Mouse (Mus musculus): Measurements from ENCODE around the gene Akr1a1.

The Akr1a1 gene

DNA sequence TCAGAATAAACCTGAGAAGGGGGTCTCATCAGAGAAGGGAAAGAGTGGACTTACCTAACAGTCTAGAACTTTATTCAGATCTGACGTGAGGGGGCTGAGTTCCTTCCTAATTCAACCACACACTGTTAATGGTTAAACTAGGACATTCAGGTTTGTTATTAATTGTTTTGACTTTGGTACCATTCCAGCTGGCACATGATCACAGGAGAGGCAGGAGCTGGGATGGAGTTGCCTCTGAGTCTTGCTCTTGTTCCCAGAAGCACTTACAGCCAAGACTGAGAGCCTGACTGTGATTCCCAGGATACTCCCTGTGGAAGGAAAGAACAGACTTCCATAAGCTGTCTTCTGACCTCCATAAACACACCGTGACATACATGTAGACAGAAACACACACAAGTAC is 8.0 kb upstream of the Akr1a1 start:
- no peak for DNase-seq (ENCODE audit: low spot score)

DNA sequence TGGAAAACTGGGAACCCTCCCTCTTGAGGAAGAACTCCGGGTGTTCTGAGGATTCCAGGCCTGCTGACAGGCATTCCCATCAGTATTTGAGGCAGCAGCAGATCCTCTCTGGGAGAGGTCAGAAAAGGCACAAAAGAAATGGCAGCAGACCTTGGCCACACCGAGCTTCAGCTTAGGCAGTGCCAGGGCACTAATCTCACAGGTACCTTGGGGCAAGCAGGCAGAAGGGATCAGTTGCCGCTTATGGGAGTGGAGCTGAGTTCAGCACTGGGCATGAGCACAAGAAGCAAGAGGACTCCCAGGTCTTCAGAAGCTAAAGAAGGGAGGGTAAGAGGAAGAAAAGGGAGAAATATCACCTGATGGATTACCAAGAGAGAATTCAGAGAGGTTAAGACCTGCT is 6.5 kb upstream of the Akr1a1 start:
- DNase-seq (ENCODE audit: low spot score): no peak

DNA sequence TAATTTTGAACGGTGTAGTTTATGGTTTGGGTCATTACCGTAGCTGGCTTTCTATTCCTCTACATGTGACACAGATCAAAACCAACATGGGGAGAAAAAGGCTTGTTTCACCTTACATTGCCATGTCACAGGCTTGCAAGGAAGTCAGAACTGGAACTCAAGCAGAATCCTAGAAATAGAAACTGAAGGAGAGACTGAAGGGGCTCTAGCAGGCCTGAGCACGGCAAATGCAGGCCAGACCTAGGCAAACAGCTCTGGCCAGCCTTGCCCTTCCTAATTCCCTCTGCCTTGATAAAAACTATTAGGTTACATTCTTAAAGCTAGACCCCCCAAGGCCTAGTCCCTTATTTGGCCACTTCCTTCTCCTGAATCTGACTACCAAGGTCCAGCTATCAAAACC is 4.2 kb upstream of the Akr1a1 start:
- no peak for DNase-seq (ENCODE audit: low spot score)

DNA sequence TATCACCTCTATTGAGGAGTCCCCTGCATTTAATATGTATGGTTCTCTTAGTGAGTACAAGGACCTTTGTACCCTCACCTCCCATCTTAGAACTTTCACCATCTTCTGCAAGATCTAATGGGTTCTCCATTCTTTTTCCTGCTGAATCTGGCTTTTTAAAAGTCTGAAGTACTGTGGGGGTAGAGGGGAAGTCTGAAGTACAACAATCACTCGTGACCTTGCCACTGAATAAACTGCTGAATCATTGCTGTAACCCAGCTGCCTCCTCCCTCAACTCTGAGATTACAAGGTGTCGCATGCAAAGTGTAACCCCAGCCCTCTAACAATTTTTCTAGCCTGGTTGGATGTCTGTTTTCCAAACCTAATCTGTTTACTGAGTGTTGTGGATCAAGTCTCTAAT is 3.6 kb upstream of the Akr1a1 start:
- no peak for DNase-seq (ENCODE audit: low spot score)

DNA sequence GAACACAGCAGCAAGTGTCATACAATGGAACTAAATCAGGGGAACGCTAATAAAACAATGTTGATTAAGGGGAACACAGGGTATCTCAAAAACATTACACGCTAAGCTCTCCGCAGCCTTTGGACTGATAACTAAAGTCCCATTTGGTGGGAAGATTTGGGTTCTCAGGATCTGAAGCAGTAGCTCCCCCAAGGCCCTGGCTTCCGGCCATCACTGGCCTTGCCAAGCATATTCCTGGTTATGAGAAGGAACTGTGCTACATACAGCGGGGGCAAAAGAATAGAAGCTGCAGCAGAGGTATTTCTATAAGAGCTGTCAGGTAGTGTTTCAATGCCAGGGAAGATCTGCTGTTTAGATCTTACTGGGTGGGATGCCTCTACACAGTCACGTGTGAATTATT is 1.7 kb upstream of the Akr1a1 start:
- DNase-seq (ENCODE audit: low spot score): no peak

DNA sequence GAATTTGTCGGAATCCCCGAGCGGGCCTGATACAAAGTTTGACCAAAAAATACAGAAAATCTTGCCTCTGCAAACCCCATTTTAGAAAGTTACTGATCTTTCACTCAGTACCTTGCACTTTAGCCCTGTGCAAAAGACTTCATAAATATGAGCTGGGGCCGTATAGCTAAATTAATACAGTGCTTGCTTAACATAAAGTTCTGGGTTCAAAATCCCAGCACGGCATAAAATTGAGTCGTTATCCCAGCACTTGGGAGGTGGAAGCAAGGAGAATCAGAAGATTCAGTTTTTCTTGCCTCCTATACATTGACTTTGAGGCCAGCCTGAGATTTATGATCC is 286 bp upstream of the Akr1a1 start:
- DNase-seq (ENCODE audit: low spot score): no peak

DNA sequence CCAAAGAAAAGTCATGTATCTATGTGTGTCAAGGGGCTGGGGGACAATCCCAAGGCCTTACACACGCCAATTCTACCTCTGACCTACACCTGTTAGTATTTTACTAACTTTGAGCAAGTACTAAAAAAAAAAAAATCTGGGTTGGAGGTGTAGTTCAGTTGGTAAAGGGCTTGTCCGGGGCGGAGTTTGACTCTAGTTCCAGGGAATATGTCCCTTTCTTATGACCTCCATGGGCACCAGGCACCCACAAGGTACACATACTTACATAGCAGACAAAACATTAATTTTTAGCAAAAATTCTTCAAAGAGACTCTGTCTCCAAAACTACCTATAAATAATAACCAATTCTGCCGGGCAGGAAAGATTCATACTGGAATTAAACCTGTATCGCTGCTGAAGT is 1.1 kb downstream of the Akr1a1 start:
- DNase-seq (ENCODE audit: low spot score): no peak

DNA sequence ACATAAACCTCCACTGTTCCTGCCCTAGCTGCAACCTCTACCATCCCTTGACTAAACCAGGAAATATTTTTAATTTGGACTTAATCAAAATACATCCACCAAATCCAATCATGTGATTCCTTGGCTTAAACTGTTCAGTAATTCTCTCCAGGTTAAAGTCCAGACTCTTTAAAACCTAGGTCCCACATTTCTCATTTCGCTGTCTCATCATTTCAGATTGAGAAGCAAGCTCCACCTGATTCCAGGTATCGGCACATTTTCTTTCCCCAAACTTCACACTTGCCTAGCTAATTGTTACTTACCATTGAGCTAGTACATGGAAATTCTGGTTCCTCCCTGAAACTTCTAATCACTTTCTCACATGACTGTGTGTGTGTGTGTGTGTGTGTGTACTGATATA is 2.1 kb downstream of the Akr1a1 start:
- no peak for DNase-seq (ENCODE audit: low spot score)

DNA sequence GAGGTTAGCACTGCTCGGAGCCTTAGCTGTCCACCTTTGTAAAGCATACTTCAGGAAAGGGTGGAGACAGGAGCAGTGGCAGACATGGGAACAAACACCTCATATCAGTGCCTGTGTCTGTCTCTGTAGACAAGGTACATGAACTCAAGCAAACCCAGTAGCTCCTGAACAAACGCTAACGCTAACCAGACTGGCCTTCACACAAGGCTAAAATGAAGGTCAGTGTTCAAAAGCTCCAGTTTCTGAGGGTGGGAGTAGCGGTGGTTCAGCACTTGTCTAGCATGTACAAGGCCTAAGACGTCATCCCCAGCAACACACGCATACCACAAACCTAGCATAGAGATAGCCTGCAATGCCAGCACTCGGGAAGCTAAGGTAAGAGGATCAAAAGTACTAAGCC is 5.9 kb downstream of the Akr1a1 start:
- no peak for DNase-seq (ENCODE audit: low spot score)

DNA sequence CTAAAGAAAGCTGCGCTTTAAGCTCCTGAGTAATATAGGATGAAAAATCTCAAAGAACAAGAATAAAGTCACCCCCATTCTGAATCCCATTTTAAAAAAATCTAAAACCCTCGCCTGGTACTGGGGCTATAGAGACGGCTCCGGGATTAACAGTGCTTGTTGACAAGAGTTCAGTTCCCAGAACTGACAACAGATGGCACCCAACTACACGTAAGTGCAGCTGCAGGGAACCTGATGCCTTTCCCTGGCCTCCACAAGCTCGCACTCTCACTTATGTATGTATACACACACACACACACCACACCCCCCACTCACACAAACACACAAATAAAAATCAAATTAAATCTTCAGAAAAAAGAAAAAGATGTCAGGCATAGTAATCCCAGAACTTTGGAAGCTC is 7.2 kb downstream of the Akr1a1 start:
- DNase-seq (ENCODE audit: low spot score): no peak

DNA sequence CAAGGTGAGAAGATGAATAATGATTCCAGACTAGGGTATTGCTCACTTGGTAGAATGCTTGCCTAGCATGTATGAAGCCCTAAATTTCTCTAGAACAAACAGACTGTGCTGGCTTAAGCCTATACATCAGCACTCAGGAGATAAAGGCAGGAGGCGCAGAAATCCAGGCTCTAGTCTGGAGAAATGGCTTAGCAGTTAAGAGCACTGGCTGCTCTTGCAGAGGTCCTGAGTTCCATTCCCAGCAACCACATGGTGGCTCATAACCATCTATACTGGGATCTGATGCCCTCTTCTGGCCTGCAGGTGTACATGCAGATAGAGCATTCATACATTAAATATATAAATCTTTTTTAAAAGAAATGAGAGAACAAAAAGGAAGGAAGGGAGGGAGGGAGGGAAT is 9.4 kb downstream of the Akr1a1 start:
- DNase-seq (ENCODE audit: low spot score): no peak

DNA sequence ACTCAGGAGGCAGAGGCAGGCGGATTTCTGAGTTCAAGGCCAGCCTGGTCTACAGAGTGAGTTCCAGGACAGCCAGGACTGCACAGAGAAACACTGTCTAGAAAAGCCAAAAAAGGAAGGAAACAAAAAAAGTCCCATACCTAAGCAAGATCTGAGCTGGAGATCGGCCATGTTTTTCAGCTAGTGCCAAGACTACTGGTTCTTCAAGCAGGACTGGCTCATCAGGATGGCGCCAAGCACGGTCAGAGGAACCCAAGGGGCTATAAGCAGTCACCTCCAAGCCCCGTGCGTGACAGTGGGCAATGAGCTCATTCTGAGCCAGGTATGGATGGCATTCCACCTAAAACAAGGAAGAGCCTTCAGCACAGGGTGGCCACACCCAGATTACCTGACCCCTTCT is 12.7 kb downstream of the Akr1a1 start:
- DNase-seq (ENCODE audit: low spot score): no peak

DNA sequence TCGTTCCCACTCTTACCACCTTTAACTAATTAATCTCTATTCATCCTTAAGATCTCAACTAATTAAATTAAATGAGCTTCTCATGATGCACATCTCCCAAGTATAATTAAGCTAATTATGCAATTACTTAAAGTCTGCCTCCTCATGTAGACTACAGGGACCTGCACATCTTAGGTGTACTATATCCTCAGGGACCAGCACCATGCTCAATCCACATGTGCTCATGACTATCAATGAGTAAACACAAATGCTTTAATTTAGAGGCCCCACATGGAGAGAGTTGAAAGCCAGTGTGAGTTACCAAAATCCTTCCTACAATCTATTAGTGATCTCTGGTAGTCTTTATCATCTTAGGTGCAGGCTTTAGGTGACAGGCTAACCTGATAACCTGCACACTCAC is 16.3 kb downstream of the Akr1a1 start:
- DNase-seq (ENCODE audit: low spot score): no peak

DNA sequence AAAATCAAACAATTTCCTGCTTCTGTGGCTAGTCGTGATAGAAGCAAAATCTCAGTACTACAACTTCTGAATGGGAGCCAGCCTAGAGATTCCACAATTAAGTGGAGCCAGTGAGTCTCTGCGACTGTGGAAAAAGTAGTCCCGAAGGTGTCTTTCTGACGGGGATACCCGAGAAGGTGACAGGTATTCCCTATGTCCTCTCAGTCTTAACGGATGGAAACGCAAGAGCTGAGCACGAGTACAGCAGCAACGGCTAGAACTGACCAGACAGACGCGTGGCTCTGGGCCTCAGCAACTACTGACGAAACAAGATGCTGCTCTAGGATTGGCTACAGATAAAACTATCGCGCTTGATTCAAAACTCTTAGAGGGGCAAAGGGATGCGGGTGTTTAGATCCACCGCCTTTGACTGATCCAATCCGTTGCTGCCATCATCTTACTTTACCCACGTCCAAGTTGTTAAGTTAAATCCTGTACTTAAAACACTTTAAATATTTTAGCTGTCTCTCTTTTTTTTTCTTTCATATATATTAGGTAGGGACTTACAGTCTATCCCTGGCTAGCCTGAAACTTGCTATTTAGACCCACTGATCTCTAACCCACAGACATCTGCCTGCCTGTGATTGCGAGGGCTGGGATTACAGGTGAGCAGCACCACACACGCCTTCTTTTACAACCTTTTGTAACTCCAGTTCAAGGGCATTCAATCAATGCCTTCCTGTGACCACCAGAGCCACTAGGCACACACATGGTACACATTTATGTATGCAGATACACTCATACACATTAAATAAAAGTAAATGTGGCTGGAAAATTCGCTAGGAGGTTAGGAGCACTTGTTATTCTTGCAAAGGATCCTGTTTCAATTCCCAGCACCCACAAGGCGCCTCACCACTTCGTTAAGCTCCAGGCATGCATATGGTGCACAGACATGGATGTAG is 23.5 kb downstream of the Akr1a1 start, which contains the start of gene Nasp:
Gene Nasp (minus strand): TSS at position 220 of the 941 bp plus-strand sequence.
- peak; percentile 54 for DNase-seq (ENCODE audit: low spot score)

DNA sequence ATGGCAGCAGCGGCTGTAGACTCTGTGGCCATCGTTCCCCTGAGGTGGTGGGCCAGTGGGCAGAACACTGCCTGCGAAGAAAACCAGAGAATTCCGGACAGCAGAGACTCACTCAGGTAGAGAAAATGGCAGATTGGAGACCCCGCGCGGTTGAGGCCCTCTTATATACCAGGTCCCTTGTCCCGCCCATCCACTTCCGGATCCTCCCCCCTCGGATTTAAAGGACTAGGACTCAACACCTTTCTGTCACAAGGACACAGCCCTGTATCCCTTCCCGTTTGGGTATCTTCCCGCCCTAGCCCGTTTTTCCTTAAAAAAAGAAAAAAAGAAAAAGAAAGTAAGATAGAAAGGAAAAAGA is 24.1 kb downstream of the Akr1a1 start:
- DNase-seq (ENCODE audit: low spot score): peak; percentile 87

DNA sequence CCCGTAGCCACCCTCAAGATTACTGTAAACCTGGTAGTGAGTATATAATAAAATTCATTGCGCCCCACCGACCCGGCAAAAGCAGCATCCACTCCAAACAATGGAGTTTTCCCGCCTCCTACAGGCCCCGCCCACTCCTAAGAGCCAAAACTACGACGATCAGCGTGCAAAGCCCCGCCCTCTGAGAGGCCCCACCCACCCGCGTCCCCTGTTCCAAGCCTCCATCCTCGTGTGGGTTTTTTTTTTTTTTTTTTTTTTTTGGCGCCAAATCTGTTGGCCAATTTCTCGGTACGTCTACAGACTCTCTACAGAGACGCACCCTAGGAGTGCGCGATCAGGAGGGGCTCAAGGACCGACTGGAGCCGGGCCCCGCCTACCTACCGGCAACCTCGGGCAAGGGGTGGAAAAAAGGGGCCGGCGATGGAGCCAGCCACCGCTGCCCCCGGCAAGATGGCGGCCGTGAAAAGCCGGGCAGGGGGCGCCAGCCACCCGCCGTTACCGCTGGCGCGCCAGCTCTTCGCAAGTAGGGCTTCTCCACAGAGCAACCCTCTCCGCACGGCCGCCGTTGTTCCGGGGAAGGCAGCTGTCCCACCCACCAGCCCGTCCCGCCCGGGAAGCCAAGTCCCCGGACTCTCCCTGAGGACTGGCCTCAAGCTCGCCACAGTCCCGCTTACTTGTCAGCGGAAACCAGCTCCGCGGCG is 24.7 kb downstream of the Akr1a1 start:
- DNase-seq (ENCODE audit: low spot score): peak; percentile 68

DNA sequence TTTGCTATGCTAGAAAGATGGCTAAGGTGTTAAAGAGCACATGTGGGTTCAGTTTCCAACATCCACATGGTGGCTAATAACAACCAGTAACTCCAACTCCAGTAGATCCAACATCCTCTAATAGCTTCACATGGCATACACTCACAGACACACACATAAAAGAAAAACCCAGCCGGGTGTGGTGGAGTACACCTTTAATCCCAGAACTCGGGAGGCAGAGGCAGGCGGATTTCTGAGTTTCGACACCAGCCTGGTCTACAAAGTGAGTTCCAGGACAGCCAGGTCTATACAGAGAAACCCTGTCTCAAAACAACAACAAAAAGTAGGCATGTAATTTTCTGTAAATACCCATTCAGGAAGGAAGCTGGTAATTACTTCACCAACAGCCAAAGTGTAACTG is 26.6 kb downstream of the Akr1a1 start:
- no peak for DNase-seq (ENCODE audit: low spot score)

DNA sequence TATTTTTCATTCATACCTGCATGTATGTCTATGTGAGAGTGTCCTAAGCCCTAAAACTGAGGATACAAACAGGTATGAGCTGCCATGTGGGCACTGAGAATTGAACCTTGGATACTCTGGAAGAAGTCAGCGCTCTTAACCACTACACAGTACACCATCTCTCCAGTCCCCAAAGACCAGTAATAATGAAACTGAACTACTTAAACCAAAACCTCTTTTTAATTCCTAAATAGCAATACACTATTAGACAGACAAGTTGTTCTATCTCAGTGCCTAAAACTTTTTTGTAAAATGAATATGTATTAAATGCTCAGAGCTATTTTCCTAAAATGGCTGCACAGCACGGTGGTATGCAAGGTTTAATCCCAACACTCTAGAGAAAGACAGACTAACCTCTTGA is 36.2 kb downstream of the Akr1a1 start:
- no peak for DNase-seq (ENCODE audit: low spot score)

DNA sequence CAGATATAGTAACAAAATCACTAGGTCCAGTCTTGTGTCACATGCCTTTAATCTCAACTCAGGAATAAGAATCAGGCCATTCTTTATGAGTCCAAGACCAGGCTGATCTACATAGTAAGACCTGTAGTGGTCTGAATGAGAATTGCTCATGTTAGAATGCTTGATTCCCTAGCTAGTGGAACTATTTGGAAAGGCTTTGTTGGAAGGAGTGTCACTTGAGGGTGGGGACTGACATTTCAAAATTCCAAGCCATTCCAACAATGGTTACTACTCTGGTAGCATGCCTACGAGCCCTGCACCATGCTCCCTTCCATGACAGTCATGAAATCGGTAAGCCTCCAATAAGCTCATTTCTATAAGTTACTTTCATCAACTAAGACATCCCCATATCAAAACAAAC is 38.9 kb downstream of the Akr1a1 start:
- DNase-seq (ENCODE audit: low spot score): no peak

DNA sequence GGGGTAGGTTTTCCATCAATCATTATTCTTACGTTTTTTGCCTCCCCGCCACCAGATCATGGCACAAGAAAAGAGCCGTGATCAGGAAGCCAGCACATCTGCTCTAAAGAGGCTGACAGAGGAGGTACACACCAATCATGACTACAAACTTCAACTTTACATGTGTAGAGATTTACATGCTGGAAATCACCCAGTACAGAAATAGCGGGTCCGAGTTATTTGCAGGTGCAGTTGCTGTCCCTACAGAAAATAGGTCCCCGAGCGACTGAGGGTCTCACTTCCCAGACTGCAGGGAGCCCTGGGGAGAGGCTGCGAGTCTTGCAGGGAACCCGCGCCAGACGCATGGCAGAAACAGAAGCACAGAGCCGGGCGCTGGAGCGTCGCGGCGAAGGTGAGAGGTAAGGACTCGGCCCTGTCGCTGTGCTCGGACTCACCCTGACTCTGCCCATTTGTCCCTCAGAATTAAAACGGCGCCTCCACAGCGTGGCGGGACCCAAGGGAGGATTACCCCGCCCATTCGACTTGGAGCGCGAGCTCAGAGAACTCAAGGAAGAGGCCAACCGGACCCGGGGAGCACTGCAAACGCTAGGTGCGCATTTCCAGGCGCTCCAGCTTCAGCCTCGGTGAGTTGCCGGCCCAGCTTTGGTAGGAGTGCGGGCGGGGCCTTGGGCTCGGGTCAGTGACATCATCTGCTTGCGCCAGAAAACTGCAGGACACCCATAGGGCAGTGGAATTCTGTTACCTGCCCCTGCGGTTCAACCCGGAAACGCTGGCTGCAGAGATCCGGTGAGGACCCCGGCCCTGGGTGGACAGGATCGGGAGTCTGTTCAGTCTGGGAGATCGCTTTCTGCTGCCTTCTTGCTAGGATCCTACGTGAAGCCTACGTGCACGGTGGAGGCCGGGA is 54.2 kb downstream of the Akr1a1 start:
- DNase-seq (ENCODE audit: low spot score): peak; percentile 80

DNA sequence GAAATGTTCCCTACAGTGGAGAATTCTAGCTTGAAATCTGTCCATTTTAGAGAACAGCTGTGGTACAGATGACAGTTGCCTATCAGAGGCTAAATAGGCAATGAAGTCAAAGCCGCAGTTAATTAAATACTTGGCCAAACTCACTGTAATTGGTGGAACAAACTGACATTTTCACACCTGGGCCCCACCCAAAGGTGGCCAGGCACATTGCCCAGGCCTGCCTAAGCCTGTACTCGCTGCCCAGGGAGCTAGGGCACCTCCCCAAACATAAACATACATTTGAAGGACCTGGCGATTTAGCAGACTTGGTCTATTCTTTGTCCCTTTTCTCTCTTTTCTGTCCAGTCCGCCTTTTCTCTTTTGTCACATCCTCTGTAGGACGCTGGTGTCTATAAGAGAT is 55.1 kb downstream of the Akr1a1 start, which contains the start of gene Ccdc17:
Gene Ccdc17 (plus strand): TSS at position 276 of the 400 bp plus-strand sequence.
- DNase-seq (ENCODE audit: low spot score): no peak

DNA sequence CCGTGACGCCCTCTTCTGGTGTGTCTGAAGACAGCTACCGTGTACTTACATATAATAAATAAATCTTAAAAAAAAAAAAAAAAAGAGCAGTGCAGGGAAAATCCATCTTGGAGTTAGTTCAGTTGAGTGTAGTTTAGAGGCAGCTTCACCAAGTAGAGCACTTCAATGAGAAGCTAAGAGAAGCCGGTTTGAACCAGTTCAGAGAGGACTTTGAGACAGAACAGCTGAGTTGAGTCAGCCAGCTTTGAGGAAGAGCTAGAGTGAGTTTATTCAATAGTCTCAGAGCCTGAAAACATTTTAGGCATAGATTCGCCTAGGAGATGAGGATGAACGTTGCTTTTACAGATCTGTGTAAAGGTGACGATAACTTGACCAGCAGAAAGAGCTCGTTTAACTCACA is 55.7 kb downstream of the Akr1a1 start:
- DNase-seq (ENCODE audit: low spot score): no peak

Data from urinary bladder, postnatal 25 days (tissue).